Mouse (Mus musculus) thymus, adult 2 months (tissue): Measurements from ENCODE around the gene Tacr1. TPM values are rescaled to one million over a fixed set of nuclear protein-coding genes. Genes with fewer than 3 reads are reported as not detected.

ENCODE experiments used
- DNase-seq: peaks from one replicate; pipeline ENCODE4 v3.0.0; 2021
- H3K27ac ChIP-seq: fragments of 200-500 bp; 2 replicates; pipeline ENCODE4 v1.5.1; 2012; ENCODE audit warnings: low read length, control low read depth; ENCODE audit not compliant: control insufficient read depth, insufficient read depth
- H3K27me3 ChIP-seq: fragments of 200-500 bp; 2 replicates; pipeline ENCODE4 v1.6.1; 2012; ENCODE audit warnings: mild to moderate bottlenecking, low read length, moderate library complexity, mixed read lengths; ENCODE audit not compliant: control insufficient read depth, insufficient read depth
- H3K36me3 ChIP-seq: fragments of 200-500 bp; 2 replicates; pipeline ENCODE4 v1.6.1; 2012; ENCODE audit warnings: mild to moderate bottlenecking, low read length, moderate library complexity; ENCODE audit not compliant: control insufficient read depth, insufficient read depth
- H3K4me1 ChIP-seq: fragments of 200-500 bp; replicated peaks from 2 replicates; pipeline ENCODE4 v1.6.1; 2012; ENCODE audit warnings: low read length; ENCODE audit not compliant: control insufficient read depth, insufficient read depth
- H3K4me3 ChIP-seq: fragments of 200-500 bp; 2 replicates; pipeline ENCODE4 v1.5.1; 2012; ENCODE audit warnings: mild to moderate bottlenecking, low read length, control low read depth, moderate library complexity; ENCODE audit not compliant: control insufficient read depth, insufficient read depth
- CTCF ChIP-seq: fragments of 200-500 bp; IDR thresholded peaks from 2 replicates; pipeline ENCODE4 v1.5.1; 2012; ENCODE audit warnings: mild to moderate bottlenecking, control low read depth, low read length, moderate library complexity, borderline replicate concordance; ENCODE audit not compliant: control insufficient read depth, poor library complexity, insufficient read depth; ENCODE audit errors: extremely low read depth
- POLR2A ChIP-seq: fragments of 200-500 bp; IDR thresholded peaks from 2 replicates; pipeline ENCODE4 v1.6.1; 2012; ENCODE audit warnings: mild to moderate bottlenecking, low read length, control low read depth, moderate library complexity; ENCODE audit not compliant: control insufficient read depth, poor library complexity, insufficient read depth; ENCODE audit errors: extremely low read depth
- WGBS: fragments of 180-500 bp; shearing (Covaris S2); methylation state at CpG from one replicate; pipeline ENCODE4 v1.1.7; 2018; 5-methylcytosine and 5-hydroxymethylcytosine counted together
- polyA plus RNA-seq: library from polyadenylated mRNA; depleted of rRNA; stranded (reverse); fragments of >200 nt; gene quantifications from 2 replicates; pipeline ENCODE4 v1.2.3, GENCODE M21; 2012

Gene Tacr1
- polyA plus RNA-seq, 1 experiment = 0.70 TPM

- Histone ChIP-seq H3K4me3 (no peak overlapping the region), H3K27ac (no peak overlapping the region), H3K36me3 (no peaks in the 10 kb centered on the region), H3K4me1 (no peaks in the 10 kb centered on the region), H3K27me3 (no peaks in the 10 kb centered on the region)
- WGBS = 84% methylated on average over 5 of the region's 5 CpGs
- DNase-seq = no peak
- TF ChIP-seq POLR2A (no peak), CTCF (no peak)
Measured at GRCm38 (mm10) chr6:82575445-82575844, 173.3 kb downstream of the Tacr1 start.

DNA sequence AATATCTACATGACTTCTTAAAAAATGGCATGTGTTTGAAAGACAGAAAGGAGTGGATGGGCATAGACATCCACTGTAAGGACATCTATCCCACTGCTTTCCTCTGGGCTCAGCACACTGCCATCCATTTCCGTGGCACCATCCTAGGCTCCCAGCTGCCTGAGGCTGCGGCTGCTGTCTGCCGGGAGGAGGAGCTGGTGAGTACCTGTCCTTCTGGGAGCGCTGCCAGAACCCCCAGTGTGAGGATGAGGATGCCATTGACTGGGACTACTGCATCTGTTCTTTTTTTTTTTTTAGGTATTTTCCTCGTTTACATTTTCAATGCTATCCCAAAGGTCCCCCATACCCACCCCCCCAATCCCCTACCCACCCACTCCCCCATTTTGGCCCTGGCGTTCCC is 183.3 kb downstream of the Tacr1 start:
- Histone ChIP-seq H3K27me3 (no peaks in the 10 kb centered on the region), H3K4me1 (no peaks in the 10 kb centered on the region), H3K4me3 (no peak overlapping the region), H3K27ac (no peak overlapping the region), H3K36me3 (no peaks in the 10 kb centered on the region)
- no peak for DNase-seq
- TF ChIP-seq POLR2A = no peak
- TF ChIP-seq CTCF = no peak
- WGBS = 69% methylated on average over 6 of the region's 6 CpGs

- H3K4me1 ChIP-seq = no peaks in the 10 kb centered on the region
- no peak overlapping the region for H3K27ac ChIP-seq
- H3K27me3 ChIP-seq = no peaks in the 10 kb centered on the region
- H3K4me3 ChIP-seq = no peak overlapping the region
- WGBS = 95% methylated on average over 7 of the region's 7 CpGs
- TF ChIP-seq POLR2A = no peak
- TF ChIP-seq CTCF = no peak
- H3K36me3 ChIP-seq = no peaks in the 10 kb centered on the region
- DNase-seq = no peak
Measured at GRCm38 (mm10) chr6:82589387-82589786, 187.3 kb downstream of the Tacr1 start.

- Histone ChIP-seq H3K27ac (no peak overlapping the region), H3K36me3 (no peaks in the 10 kb centered on the region), H3K27me3 (no peaks in the 10 kb centered on the region), H3K4me1 (no peaks in the 10 kb centered on the region), H3K4me3 (no peak overlapping the region)
- no peak for DNase-seq
- WGBS = 91% methylated on average over 8 of the region's 8 CpGs
- no peak for TF ChIP-seq CTCF
- no peak for TF ChIP-seq POLR2A
Measured at GRCm38 (mm10) chr6:82595461-82596090, 193.4 kb downstream of the Tacr1 start.

GRCm38 (mm10) chr6:82603228-82603627 is 201.1 kb downstream of the Tacr1 start:
- 86% methylated on average over 9 of the region's 9 CpGs for WGBS
- Histone ChIP-seq H3K4me3 (no peak overlapping the region), H3K4me1 (no peaks in the 10 kb centered on the region), H3K27ac (no peak overlapping the region), H3K27me3 (no peaks in the 10 kb centered on the region), H3K36me3 (no peaks in the 10 kb centered on the region)
- no peak for TF ChIP-seq POLR2A
- no peak for TF ChIP-seq CTCF
- no peak for DNase-seq

DNA sequence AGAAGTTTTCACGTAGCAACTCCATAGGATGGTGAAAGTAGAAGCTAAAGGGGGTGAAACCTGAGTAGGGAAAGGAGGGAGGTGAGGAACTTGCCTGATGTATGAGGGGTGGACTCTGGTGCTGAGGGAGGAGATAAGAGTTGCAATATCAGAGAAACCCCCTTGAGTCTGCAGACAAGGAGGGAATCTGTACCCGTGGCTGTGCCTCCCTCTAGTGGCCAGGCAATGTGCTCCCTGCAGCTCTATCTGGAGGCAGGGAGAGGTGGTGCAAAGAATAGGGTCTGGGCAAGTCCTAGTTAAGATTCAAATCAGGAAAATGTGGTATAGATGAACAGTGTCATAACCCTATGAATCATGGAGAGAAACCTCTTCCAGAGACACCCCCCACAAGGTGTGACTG is 201.5 kb downstream of the Tacr1 start:
- Histone ChIP-seq H3K4me3 (no peak overlapping the region), H3K27ac (no peak overlapping the region), H3K4me1 (no peaks in the 10 kb centered on the region), H3K27me3 (no peaks in the 10 kb centered on the region), H3K36me3 (no peaks in the 10 kb centered on the region)
- DNase-seq = peak; percentile 5
- 47% methylated on average over 2 of the region's 2 CpGs for WGBS
- no peak for TF ChIP-seq CTCF
- TF ChIP-seq POLR2A = no peak

GRCm38 (mm10) chr6:82604791-82605190 is 202.7 kb downstream of the Tacr1 start:
- Histone ChIP-seq H3K27ac (no peak overlapping the region), H3K27me3 (no peaks in the 10 kb centered on the region), H3K4me3 (no peak overlapping the region), H3K4me1 (no peaks in the 10 kb centered on the region), H3K36me3 (no peaks in the 10 kb centered on the region)
- TF ChIP-seq POLR2A (no peak), CTCF (no peak)
- 85% methylated on average over 8 of the region's 8 CpGs for WGBS
- DNase-seq = no peak
